Mouse (Mus musculus) bone marrow, adult 2 months (tissue): Measurements from ENCODE around the gene Arntl2. TPM values are rescaled to one million over a fixed set of nuclear protein-coding genes. Genes with fewer than 3 reads are reported as not detected.

ENCODE experiments used
- H3K27ac ChIP-seq: fragments of 200-500 bp; 2 replicates; pipeline ENCODE4 v1.5.1; 2012; ENCODE audit warnings: low read depth, mild to moderate bottlenecking, control low read depth, inconsistent platforms, low read length; ENCODE audit not compliant: control insufficient read depth, poor library complexity, insufficient read depth
- H3K4me1 ChIP-seq: fragments of 200-500 bp; 2 replicates; pipeline ENCODE4 v1.6.1; 2011; ENCODE audit warnings: low read length; ENCODE audit not compliant: control insufficient read depth, insufficient read depth
- H3K4me3 ChIP-seq: fragments of 200-500 bp; replicated peaks from 2 replicates; pipeline ENCODE3; 2011; ENCODE audit warnings: mild to moderate bottlenecking, low read depth, low read length, control low read depth; ENCODE audit not compliant: control insufficient read depth
- CTCF ChIP-seq: fragments of 200-500 bp; IDR thresholded peaks from 2 replicates; pipeline ENCODE4 v1.5.1; 2011; ENCODE audit warnings: low read length, control low read depth; ENCODE audit not compliant: control insufficient read depth, insufficient read depth
- POLR2A ChIP-seq: fragments of 200-500 bp; IDR thresholded peaks from 2 replicates; pipeline ENCODE4 v1.6.1; 2011; ENCODE audit warnings: low read depth, mild to moderate bottlenecking, control low read depth, low read length, borderline replicate concordance; ENCODE audit not compliant: control insufficient read depth
- WGBS: fragments of 180-500 bp; shearing (Covaris S2); methylation state at CpG from one replicate; pipeline ENCODE4 v1.1.7; 2018; 5-methylcytosine and 5-hydroxymethylcytosine counted together
- polyA plus RNA-seq: library from polyadenylated mRNA; stranded (reverse); fragments of >200 nt; gene quantifications from 2 replicates; pipeline ENCODE4 v1.2.4, GENCODE M21; 2011; ENCODE audit warnings: low replicate concordance; ENCODE audit not compliant: missing spikeins, insufficient read depth, insufficient read length

The Arntl2 gene
- polyA plus RNA-seq, 1 experiment: 0.85 TPM

DNA sequence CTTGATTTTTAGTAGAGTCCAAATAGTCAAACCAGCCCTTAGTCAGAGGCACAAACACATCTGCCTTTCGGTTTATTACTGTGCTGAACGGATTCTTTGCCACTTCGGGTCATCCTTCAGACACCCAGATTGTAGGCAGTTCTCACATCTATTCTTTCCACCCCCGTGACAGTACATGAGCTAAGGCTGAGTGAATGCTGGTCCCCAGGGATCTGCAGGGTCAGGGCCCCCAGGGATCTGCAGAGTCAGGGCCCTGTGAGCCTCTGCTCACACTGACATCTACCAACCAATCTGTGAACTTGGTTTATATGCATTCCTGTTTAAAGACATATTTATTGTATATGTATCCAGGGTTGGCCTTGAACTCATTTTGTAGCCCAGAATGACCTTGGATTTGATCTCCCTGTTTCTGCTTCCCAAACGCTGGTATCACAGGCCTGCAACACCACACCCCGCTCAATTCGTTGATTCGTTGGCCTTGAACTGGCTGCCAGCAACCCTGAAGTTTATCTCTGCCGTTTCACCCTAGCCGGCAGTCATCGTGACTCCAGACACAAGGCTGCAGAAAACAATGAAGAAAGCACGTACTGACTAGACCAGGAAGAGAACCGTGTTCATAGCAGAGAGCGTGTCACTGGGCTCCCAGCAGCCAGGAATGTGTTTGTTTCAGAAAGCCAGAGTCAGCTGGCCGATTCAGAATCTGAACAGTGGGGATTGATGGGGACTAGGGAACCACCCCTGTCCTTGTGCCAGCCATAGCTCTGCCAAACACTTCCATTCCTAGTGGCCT, 50.3 kb downstream of the Arntl2 start:
- Histone ChIP-seq H3K4me3 (no peak overlapping the region), H3K27ac (no peak overlapping the region), H3K4me1 (no peaks in the 10 kb centered on the region)
- 65% methylated on average over 15 of the region's 15 CpGs for WGBS
- TF ChIP-seq CTCF (no peak), POLR2A (no peak)

GRCm38 (mm10) chr6:146847402-146847801, 51.5 kb downstream of the Arntl2 start:
- TF ChIP-seq POLR2A: no peak
- Histone ChIP-seq H3K4me1 (no peaks in the 10 kb centered on the region), H3K4me3 (no peak overlapping the region), H3K27ac (no peak overlapping the region)
- 72% methylated on average over 3 of the region's 3 CpGs for WGBS

DNA sequence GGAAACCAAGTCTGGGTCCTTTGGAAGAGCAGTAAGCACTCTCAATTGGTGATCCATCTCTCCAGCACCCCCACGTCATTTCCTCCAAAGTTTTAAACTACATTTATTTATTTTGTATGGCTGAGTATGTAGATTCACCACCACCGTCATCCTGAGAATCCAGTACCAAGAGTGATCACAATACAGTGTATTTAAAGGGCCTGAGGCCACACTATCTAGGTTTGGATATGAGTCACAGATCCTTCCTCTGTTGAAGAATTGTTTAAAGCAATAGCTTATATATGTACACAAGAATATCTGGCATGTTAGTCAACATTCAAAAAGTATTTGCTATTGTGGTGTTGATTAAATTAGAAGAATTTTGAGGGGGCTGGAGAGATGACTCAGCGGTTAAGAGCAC, 52.4 kb downstream of the Arntl2 start:
- Histone ChIP-seq H3K4me1 (no peaks in the 10 kb centered on the region), H3K27ac (no peak overlapping the region), H3K4me3 (no peak overlapping the region)
- 88% methylated on average over 3 of the region's 3 CpGs for WGBS
- TF ChIP-seq CTCF: no peak
- no peak for TF ChIP-seq POLR2A

- Histone ChIP-seq H3K27ac (no peak within 1 kb of the TSS), H3K4me1 (no peaks in the 10 kb centered on the region; the same call in 1 of the 2 replicates), H3K4me3 (no peak within 1 kb of the TSS)
- WGBS: 76% methylated on average over 4 of the region's 4 CpGs
- no peak for TF ChIP-seq CTCF
- no peak for TF ChIP-seq POLR2A
These were observed 54.2 kb downstream of the Arntl2 start, which contains the start of gene Smco2 for GRCm38 (mm10) chr6:146850050-146850449. Gene Smco2 (plus strand): TSS chr6:146850104.

- WGBS: 82% methylated on average over 3 of the region's 3 CpGs
- Histone ChIP-seq H3K27ac (no peak overlapping the region), H3K4me1 (no peaks in the 10 kb centered on the region; the same call in 1 of the 2 replicates), H3K4me3 (no peak overlapping the region)
- TF ChIP-seq CTCF (no peak), POLR2A (no peak)
These were observed 56.1 kb downstream of the Arntl2 start for GRCm38 (mm10) chr6:146851916-146852315.

GRCm38 (mm10) chr6:146852739-146853138, 56.9 kb downstream of the Arntl2 start:
- WGBS: 69% methylated on average over 4 of the region's 4 CpGs
- no peak overlapping the region for H3K4me3 ChIP-seq
- TF ChIP-seq POLR2A: no peak
- TF ChIP-seq CTCF: no peak
- no peaks in the 10 kb centered on the region; the same call in 1 of the 2 replicates for H3K4me1 ChIP-seq
- H3K27ac ChIP-seq: no peak overlapping the region

- Histone ChIP-seq H3K4me1 (no peaks in the 10 kb centered on the region; the same call in 1 of the 2 replicates), H3K4me3 (no peak overlapping the region), H3K27ac (no peak overlapping the region)
- TF ChIP-seq POLR2A (no peak), CTCF (no peak)
- WGBS: 86% methylated on average over 9 of the region's 9 CpGs
These were observed 59.3 kb downstream of the Arntl2 start for GRCm38 (mm10) chr6:146855185-146855584.

DNA sequence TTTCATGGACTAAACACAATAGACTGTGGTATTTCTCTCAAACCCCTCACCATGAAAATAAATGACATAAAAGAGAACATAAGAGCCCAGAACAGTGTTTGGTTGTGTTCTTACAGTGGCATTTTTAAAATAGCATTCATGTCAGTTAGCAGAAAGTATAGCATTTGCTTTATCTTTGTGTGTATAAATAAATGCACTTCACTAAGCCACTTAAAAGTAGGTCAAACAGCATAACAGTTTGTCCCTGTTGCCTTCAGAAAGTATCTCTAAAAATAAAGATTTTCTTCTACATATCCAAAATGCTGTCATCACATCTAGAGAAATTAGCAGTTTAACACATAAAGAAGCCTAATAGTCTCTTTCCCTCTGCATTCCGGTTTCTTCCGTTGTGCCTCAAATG, 61.5 kb downstream of the Arntl2 start:
- no peak overlapping the region for H3K27ac ChIP-seq
- no peak for TF ChIP-seq POLR2A
- TF ChIP-seq CTCF: no peak
- H3K4me1 ChIP-seq: no peaks in the 10 kb centered on the region; the same call in 1 of the 2 replicates
- H3K4me3 ChIP-seq: no peak overlapping the region
- WGBS: 92% methylated on average over 2 of the region's 2 CpGs
